Mouse (Mus musculus): ENCODE results near the gene Gm10974. TPM values are rescaled to one million over a fixed set of nuclear protein-coding genes. Genes with fewer than 3 reads are reported as not detected.
A peak's percentile ranks its signal among the peaks of the same experiment; 100 is the strongest.

Gm10974 gene
- not detected in 2 replicates for polyA plus RNA-seq (2014; fragmentation: Nextera tagmentation; extraction: Ambion mirVana)

GRCm38 (mm10) chr7:66365904-66366303 is at the start of gene Gm10974:
TSS of gene Gm10974 (plus strand) at chr7:66365905.
- ATAC-seq (replicated peaks; ENCODE audit: low FRiP score) = no peak

DNA sequence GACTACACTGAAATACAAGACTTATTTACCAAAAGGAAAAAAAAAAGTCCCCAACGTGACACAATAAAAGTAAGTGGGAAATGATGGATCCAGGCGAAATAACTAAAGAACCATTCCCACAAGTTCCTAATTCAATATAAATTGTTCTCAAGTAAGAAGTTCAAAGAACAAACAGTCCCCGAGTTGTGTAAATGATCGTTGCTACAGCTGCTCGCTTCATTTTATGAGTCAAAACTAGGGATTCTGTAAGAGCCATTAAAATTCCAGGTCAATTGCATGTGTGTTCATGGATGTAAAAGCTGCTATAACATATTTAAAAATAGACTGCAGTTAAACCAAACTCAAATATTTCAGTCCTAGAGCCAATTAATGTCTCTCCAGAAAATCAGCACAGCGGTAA is 47.6 kb upstream of the Gm10974 start:
- Histone ChIP-seq H3K4me1 (replicated peaks; ENCODE audit: control insufficient read depth, insufficient read depth, low read length) (no peaks in the 10 kb centered on the region), H3K4me2 (no peak overlapping the region), H3K27me3 (replicated peaks; ENCODE audit: control insufficient read depth, insufficient read depth, low read length) (no peaks in the 10 kb centered on the region), H3K9me3 (ENCODE audit: control insufficient read depth, low read length) (no peaks in the 10 kb centered on the region), H3K9ac (ENCODE audit: low read depth, low read length) (no peak overlapping the region), H3K36me3 (ENCODE audit: control insufficient read depth, insufficient read depth, low read length) (no peaks in the 10 kb centered on the region; the same call in 1 of the 2 replicates), H3K4me3 (ENCODE audit: low read depth, low read length) (no peak overlapping the region), H3K27ac (ENCODE audit: low read depth, low read length) (no peak overlapping the region)
- DNase-seq (ENCODE audit: low spot score) (no peak), ATAC-seq (replicated peaks; ENCODE audit: low FRiP score) (no peak)
- WGBS = 82% methylated on average over 6 of the region's 6 CpGs

More at GRCm38 (mm10) chr7:66365904-66366303, at the start of gene Gm10974:
- H3K4me1 ChIP-seq (replicated peaks; ENCODE audit: control insufficient read depth, insufficient read depth, low read length) = peaks cover 2% of the 10 kb centered on the region
- H3K4me3 ChIP-seq (ENCODE audit: low read depth, low read length) = no peak within 1 kb of the TSS
- 59% methylated on average over 2 of the region's 2 CpGs for WGBS
- DNase-seq (ENCODE audit: low spot score) = no peak
- H3K4me2 ChIP-seq = no peak within 1 kb of the TSS
- H3K9ac ChIP-seq (ENCODE audit: low read depth, low read length) = no peak within 1 kb of the TSS
- H3K9me3 ChIP-seq (ENCODE audit: control insufficient read depth, low read length) = no peaks in the 10 kb centered on the region
- H3K36me3 ChIP-seq (ENCODE audit: control insufficient read depth, insufficient read depth, low read length) = no peaks in the 10 kb centered on the region
- peak within 1 kb of the TSS; percentile 21; the same call in 1 of the 2 replicates for H3K27ac ChIP-seq (ENCODE audit: low read depth, low read length)
- no peaks in the 10 kb centered on the region for H3K27me3 ChIP-seq (replicated peaks; ENCODE audit: control insufficient read depth, insufficient read depth, low read length)

DNA sequence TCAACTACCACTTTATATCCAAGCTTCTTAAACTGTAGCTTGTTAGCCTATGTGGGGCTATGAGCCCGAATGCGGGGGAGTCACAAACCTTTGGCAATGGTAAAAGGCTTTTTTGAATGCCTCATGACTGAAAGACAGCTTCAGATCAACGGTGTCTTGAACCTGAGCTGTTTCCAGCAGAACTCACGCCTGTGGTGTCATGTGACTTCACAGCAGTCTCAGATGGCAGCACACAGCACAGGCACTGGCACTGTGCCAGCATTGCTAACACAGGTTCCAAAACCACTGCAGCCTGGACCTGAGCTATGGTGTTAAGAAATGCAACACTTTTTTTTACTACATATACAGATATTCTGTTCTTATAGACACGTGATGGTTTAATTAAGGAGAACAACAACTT is 44.7 kb upstream of the Gm10974 start:
- H3K4me3 ChIP-seq (ENCODE audit: low read depth, low read length) = no peak overlapping the region
- H3K27ac ChIP-seq (ENCODE audit: low read depth, low read length) = no peak overlapping the region
- DNase-seq (ENCODE audit: low spot score) (no peak), ATAC-seq (replicated peaks; ENCODE audit: low FRiP score) (no peak)
- H3K27me3 ChIP-seq (replicated peaks; ENCODE audit: control insufficient read depth, insufficient read depth, low read length) = no peaks in the 10 kb centered on the region
- no peak overlapping the region for H3K4me2 ChIP-seq
- H3K36me3 ChIP-seq (ENCODE audit: control insufficient read depth, insufficient read depth, low read length) = no peaks in the 10 kb centered on the region; the same call in 1 of the 2 replicates
- WGBS = 71% methylated on average over 5 of the region's 5 CpGs
- no peaks in the 10 kb centered on the region for H3K9me3 ChIP-seq (ENCODE audit: control insufficient read depth, low read length)
- no peak overlapping the region for H3K9ac ChIP-seq (ENCODE audit: low read depth, low read length)
- no peaks in the 10 kb centered on the region for H3K4me1 ChIP-seq (replicated peaks; ENCODE audit: control insufficient read depth, insufficient read depth, low read length)

- Histone ChIP-seq H3K9me3 (ENCODE audit: control insufficient read depth, low read length) (no peaks in the 10 kb centered on the region), H3K27me3 (replicated peaks; ENCODE audit: control insufficient read depth, insufficient read depth, low read length) (no peaks in the 10 kb centered on the region), H3K36me3 (ENCODE audit: control insufficient read depth, insufficient read depth, low read length) (no peaks in the 10 kb centered on the region; the same call in 1 of the 2 replicates), H3K4me2 (no peak overlapping the region), H3K4me3 (ENCODE audit: low read depth, low read length) (no peak overlapping the region), H3K4me1 (replicated peaks; ENCODE audit: control insufficient read depth, insufficient read depth, low read length) (no peaks in the 10 kb centered on the region), H3K27ac (ENCODE audit: low read depth, low read length) (no peak overlapping the region), H3K9ac (ENCODE audit: low read depth, low read length) (no peak overlapping the region)
- DNase-seq (ENCODE audit: low spot score) (peak; percentile 29), ATAC-seq (replicated peaks; ENCODE audit: low FRiP score) (no peak)
- WGBS = 83% methylated on average over 9 of the region's 9 CpGs
Observed at GRCm38 (mm10) chr7:66323252-66324015, 42.3 kb upstream of the Gm10974 start.

GRCm38 (mm10) chr7:66325419-66326053 is 40.2 kb upstream of the Gm10974 start:
- Histone ChIP-seq H3K4me3 (ENCODE audit: low read depth, low read length) (no peak overlapping the region), H3K9ac (ENCODE audit: low read depth, low read length) (no peak overlapping the region), H3K4me1 (replicated peaks; ENCODE audit: control insufficient read depth, insufficient read depth, low read length) (no peaks in the 10 kb centered on the region), H3K27me3 (replicated peaks; ENCODE audit: control insufficient read depth, insufficient read depth, low read length) (no peaks in the 10 kb centered on the region), H3K9me3 (ENCODE audit: control insufficient read depth, low read length) (no peaks in the 10 kb centered on the region), H3K4me2 (no peak overlapping the region), H3K36me3 (ENCODE audit: control insufficient read depth, insufficient read depth, low read length) (no peaks in the 10 kb centered on the region), H3K27ac (ENCODE audit: low read depth, low read length) (no peak overlapping the region)
- 68% methylated on average over 3 of the region's 3 CpGs for WGBS
- no peak for DNase-seq (ENCODE audit: low spot score)
- ATAC-seq (replicated peaks; ENCODE audit: low FRiP score) = no peak

DNA sequence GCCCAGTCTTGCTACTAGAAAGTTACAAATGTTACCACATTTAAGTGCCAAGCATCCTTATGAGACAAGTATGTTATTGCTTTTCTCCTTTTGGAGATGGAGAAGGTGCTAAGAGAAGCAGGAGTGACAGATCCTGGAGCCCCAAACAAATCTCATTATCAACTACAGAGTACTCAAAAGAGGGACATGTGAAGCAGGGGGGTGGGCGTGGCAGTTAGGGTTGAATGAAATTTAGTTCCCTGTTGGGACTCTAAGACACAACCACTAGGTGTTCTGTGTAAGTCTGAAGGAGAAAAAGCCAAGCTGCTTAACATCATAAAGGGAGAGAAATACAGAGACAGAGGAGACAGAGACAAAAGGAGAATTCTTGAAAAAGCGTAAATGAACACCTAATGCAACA is 38.2 kb upstream of the Gm10974 start:
- H3K27me3 ChIP-seq (replicated peaks; ENCODE audit: control insufficient read depth, insufficient read depth, low read length) = no peaks in the 10 kb centered on the region
- DNase-seq (ENCODE audit: low spot score) (no peak), ATAC-seq (replicated peaks; ENCODE audit: low FRiP score) (no peak)
- no peak overlapping the region for H3K9ac ChIP-seq (ENCODE audit: low read depth, low read length)
- WGBS = 84% methylated on average over 2 of the region's 2 CpGs
- no peaks in the 10 kb centered on the region for H3K9me3 ChIP-seq (ENCODE audit: control insufficient read depth, low read length)
- H3K4me1 ChIP-seq (replicated peaks; ENCODE audit: control insufficient read depth, insufficient read depth, low read length) = no peaks in the 10 kb centered on the region
- no peak overlapping the region for H3K4me2 ChIP-seq
- no peak overlapping the region for H3K27ac ChIP-seq (ENCODE audit: low read depth, low read length)
- no peaks in the 10 kb centered on the region for H3K36me3 ChIP-seq (ENCODE audit: control insufficient read depth, insufficient read depth, low read length)
- H3K4me3 ChIP-seq (ENCODE audit: low read depth, low read length) = no peak overlapping the region

GRCm38 (mm10) chr7:66330610-66331009 is 35.1 kb upstream of the Gm10974 start:
- H3K27me3 ChIP-seq (replicated peaks; ENCODE audit: control insufficient read depth, insufficient read depth, low read length) = no peaks in the 10 kb centered on the region

DNA sequence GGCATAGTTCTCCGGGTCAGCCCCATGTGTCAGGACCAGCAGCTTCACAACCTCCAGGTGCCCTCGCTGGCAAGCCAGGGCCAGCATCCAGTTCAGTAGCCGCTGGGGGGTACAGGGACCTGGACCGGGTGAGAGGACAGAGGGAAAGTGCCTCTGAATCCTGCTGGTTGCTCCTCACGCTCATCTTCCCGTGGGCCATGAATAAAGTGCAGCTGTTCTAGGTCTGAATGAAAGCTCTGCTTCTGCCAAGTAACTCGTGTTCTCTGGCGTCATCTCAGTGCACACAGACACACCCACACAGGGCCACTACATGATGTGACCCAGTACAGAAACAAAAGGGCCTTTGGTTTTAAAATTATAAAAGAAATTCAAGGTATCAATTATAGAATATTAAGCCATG is 33.4 kb upstream of the Gm10974 start:
- Histone ChIP-seq H3K27ac (ENCODE audit: low read depth, low read length) (no peak overlapping the region), H3K4me1 (replicated peaks; ENCODE audit: control insufficient read depth, insufficient read depth, low read length) (no peaks in the 10 kb centered on the region), H3K9me3 (ENCODE audit: control insufficient read depth, low read length) (no peaks in the 10 kb centered on the region), H3K4me2 (no peak overlapping the region), H3K36me3 (ENCODE audit: control insufficient read depth, insufficient read depth, low read length) (no peaks in the 10 kb centered on the region), H3K4me3 (ENCODE audit: low read depth, low read length) (no peak overlapping the region), H3K9ac (ENCODE audit: low read depth, low read length) (no peak overlapping the region), H3K27me3 (replicated peaks; ENCODE audit: control insufficient read depth, insufficient read depth, low read length) (no peaks in the 10 kb centered on the region)
- 84% methylated on average over 8 of the region's 8 CpGs for WGBS
- ATAC-seq (replicated peaks; ENCODE audit: low FRiP score) = no peak
- peak; percentile 24 for DNase-seq (ENCODE audit: low spot score)

More at GRCm38 (mm10) chr7:66330610-66331009, 35.1 kb upstream of the Gm10974 start:
- no peak overlapping the region for H3K4me3 ChIP-seq (ENCODE audit: low read depth, low read length)
- peak; percentile 21 for DNase-seq (ENCODE audit: low spot score)
- no peaks in the 10 kb centered on the region for H3K36me3 ChIP-seq (ENCODE audit: control insufficient read depth, insufficient read depth, low read length)
- 84% methylated on average over 9 of the region's 9 CpGs for WGBS
- H3K9ac ChIP-seq (ENCODE audit: low read depth, low read length) = no peak overlapping the region
- H3K4me1 ChIP-seq (replicated peaks; ENCODE audit: control insufficient read depth, insufficient read depth, low read length) = no peaks in the 10 kb centered on the region
- no peak for ATAC-seq (replicated peaks; ENCODE audit: low FRiP score)
- H3K9me3 ChIP-seq (ENCODE audit: control insufficient read depth, low read length) = no peaks in the 10 kb centered on the region
- no peak overlapping the region for H3K4me2 ChIP-seq
- H3K27ac ChIP-seq (ENCODE audit: low read depth, low read length) = no peak overlapping the region

Data from liver, embryonic 11.5 days (tissue).